Mouse (Mus musculus) G1E (cell line): ENCODE data around the gene Ate1.

ENCODE experiments used
- CTCF ChIP-seq: IDR thresholded peaks from 2 replicates; pipeline ENCODE4 v1.5.1; 2012; ENCODE audit warnings: low read depth, low read length, inconsistent platforms, mixed read lengths
- GATA1 ChIP-seq: IDR thresholded peaks from 2 replicates; pipeline ENCODE4 v1.6.1; 2012; ENCODE audit warnings: borderline replicate concordance, low read length, inconsistent platforms, mixed read lengths
- GATA2 ChIP-seq: IDR thresholded peaks from 2 replicates; pipeline ENCODE4 v1.6.1; 2012; ENCODE audit warnings: low read depth, low read length, inconsistent platforms, borderline replicate concordance
- POLR2AphosphoS5 ChIP-seq: IDR thresholded peaks from 2 replicates; pipeline ENCODE4 v1.6.1; 2012; ENCODE audit warnings: low read depth, low read length, inconsistent platforms; ENCODE audit not compliant: insufficient replicate concordance

- TF ChIP-seq CTCF (no peak), GATA2 (no peak), GATA1 (no peak), POLR2AphosphoS5 (no peak)
Observed at GRCm38 (mm10) chr7:130543181-130543580, 23.0 kb upstream of the Ate1 start.
